Mouse (Mus musculus) lung, postnatal 0 days (tissue): ENCODE measurements around the gene Stpg4. TPM values are rescaled to one million over a fixed set of nuclear protein-coding genes. Genes with fewer than 3 reads are reported as not detected.

Source experiments
- ATAC-seq: fragments of 200-750 bp; cut with Nextera tagmentation; 2 replicates; pipeline ENCODE4 v1.8.0; 2017; ENCODE audit warnings: moderate library complexity
- DNase-seq: peaks from one replicate; pipeline ENCODE4 v3.0.0-alpha.2; 2016; ENCODE audit warnings: low spot score
- H3K27ac ChIP-seq: fragments of 300-500 bp; sonication (generic); 2 replicates; pipeline ENCODE4 v1.5.1; 2014; ENCODE audit warnings: antibody characterized with exemption, mild to moderate bottlenecking, low read length, mixed read lengths
- H3K27me3 ChIP-seq: fragments of 300-500 bp; sonication (generic); replicated peaks from 2 replicates; pipeline ENCODE4 v1.6.1; 2014; ENCODE audit warnings: low read length, mixed read lengths; ENCODE audit not compliant: insufficient read depth
- H3K36me3 ChIP-seq: fragments of 300-500 bp; sonication (generic); 2 replicates; pipeline ENCODE4 v1.6.1; 2014; ENCODE audit warnings: low read length, mixed read lengths; ENCODE audit not compliant: insufficient read depth
- H3K4me1 ChIP-seq: fragments of 300-500 bp; sonication (generic); 2 replicates; pipeline ENCODE4 v1.6.1; 2014; ENCODE audit warnings: antibody characterized with exemption, low read depth, low read length, mixed read lengths; ENCODE audit not compliant: insufficient read depth
- H3K4me2 ChIP-seq: fragments of 300-500 bp; sonication (generic); replicated peaks from 2 replicates; pipeline ENCODE4 v1.6.1; 2014; ENCODE audit warnings: low read depth, mild to moderate bottlenecking, low read length, moderate library complexity, mixed read lengths
- H3K4me3 ChIP-seq: fragments of 300-500 bp; sonication (generic); 2 replicates; pipeline ENCODE4 v1.5.1; 2014; ENCODE audit warnings: low read depth, low read length
- H3K9ac ChIP-seq: fragments of 300-500 bp; sonication (generic); replicated peaks from 2 replicates; pipeline ENCODE4 v1.6.1; 2014; ENCODE audit warnings: low read depth, mild to moderate bottlenecking
- H3K9me3 ChIP-seq: fragments of 300-500 bp; sonication (generic); 2 replicates; pipeline ENCODE4 v1.6.1; 2016; ENCODE audit warnings: low read length, mixed read lengths
- CTCF ChIP-seq: IDR thresholded peaks from 2 replicates; pipeline ENCODE4 v1.5.1; 2016; ENCODE audit warnings: antibody characterized with exemption, mild to moderate bottlenecking
- EP300 ChIP-seq: IDR thresholded peaks from 2 replicates; pipeline ENCODE4 v1.6.1; 2016; ENCODE audit warnings: antibody characterized with exemption, mild to moderate bottlenecking, control low read depth
- WGBS: fragments of 180-500 bp; shearing (Covaris S2); extraction: QIAGEN DNeasy Blood & Tissue Kit; methylation state at CpG from one replicate; pipeline ENCODE4 v1.1.7; 2014; 5-methylcytosine and 5-hydroxymethylcytosine counted together
- polyA plus RNA-seq: library from polyadenylated mRNA; unstranded; fragments of >200 nt; fragmentation: Nextera tagmentation; extraction: Ambion mirVana; gene quantifications from 2 replicates; pipeline ENCODE4 v1.2.1, GENCODE M21; 2015

Stpg4 gene
- polyA plus RNA-seq, 1 experiment from 2014 or later = not detected

- no peak for ATAC-seq
- TF ChIP-seq EP300 (no peak), CTCF (no peak)
- Histone ChIP-seq H3K4me1 (no peaks in the 10 kb centered on the region), H3K36me3 (no peaks in the 10 kb centered on the region), H3K4me2 (no peak overlapping the region), H3K4me3 (no peak overlapping the region), H3K9ac (no peak overlapping the region), H3K27ac (no peak overlapping the region), H3K9me3 (no peaks in the 10 kb centered on the region), H3K27me3 (no peaks in the 10 kb centered on the region)
- 40% methylated on average over 4 of the region's 4 CpGs for WGBS
- no peak for DNase-seq
Observed at GRCm38 (mm10) chr17:87345252-87345593, 82.3 kb downstream of the Stpg4 start.

GRCm38 (mm10) chr17:87344441-87345251, 82.9 kb downstream of the Stpg4 start:
- Histone ChIP-seq H3K4me1 (no peaks in the 10 kb centered on the region), H3K27me3 (no peaks in the 10 kb centered on the region), H3K27ac (no peak overlapping the region), H3K9me3 (no peaks in the 10 kb centered on the region), H3K4me2 (no peak overlapping the region), H3K9ac (no peak overlapping the region), H3K36me3 (no peaks in the 10 kb centered on the region), H3K4me3 (no peak overlapping the region)
- no peak for ATAC-seq
- 74% methylated on average over 18 of the region's 18 CpGs for WGBS
- no peak for DNase-seq
- TF ChIP-seq CTCF (no peak), EP300 (no peak)

DNA sequence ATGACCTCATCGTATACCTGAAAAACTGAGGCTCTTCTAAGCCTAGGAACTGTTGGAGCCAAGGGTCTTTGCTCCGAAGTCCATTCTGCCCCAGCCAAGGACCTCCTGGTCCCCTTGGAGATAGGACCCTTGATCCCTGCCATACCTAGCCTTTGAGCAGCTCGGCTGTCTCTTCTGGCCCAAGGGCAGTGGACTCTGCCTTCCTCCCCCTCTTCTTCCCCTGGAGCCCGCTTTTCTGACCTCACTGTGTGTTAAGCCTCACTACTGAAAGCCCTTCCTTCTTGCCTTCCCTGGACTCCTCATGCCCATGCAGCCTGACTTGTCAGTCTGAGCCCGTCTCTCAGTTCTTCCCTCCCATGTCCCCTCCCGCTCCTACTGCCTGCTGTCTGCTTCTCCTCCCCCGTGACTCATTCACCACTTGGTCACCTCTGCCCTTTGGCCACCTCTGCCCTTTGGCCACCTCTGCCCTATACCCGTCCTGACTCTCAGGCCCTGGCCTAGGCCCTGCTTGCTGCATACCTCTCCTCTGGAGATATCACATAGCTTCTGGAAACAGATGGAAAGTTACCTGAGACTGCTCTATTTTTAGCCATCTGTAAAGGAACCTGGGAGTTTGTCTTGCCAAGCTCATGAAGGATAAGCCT, 84.4 kb downstream of the Stpg4 start:
- no peaks in the 10 kb centered on the region for H3K4me1 ChIP-seq
- H3K9ac ChIP-seq = no peak overlapping the region
- no peaks in the 10 kb centered on the region for H3K9me3 ChIP-seq
- no peaks in the 10 kb centered on the region for H3K36me3 ChIP-seq
- 81% methylated on average over 8 of the region's 8 CpGs for WGBS
- no peak for ATAC-seq
- H3K27me3 ChIP-seq = no peaks in the 10 kb centered on the region
- no peak for TF ChIP-seq EP300
- no peak for TF ChIP-seq CTCF
- H3K4me2 ChIP-seq = no peak overlapping the region
- no peak overlapping the region for H3K4me3 ChIP-seq
- no peak for DNase-seq
- no peak overlapping the region for H3K27ac ChIP-seq

Other genes with a start within 250 kb of the Stpg4 start
- gene Mcfd2, start 161.8 kb downstream of the Stpg4 start, polyA plus RNA-seq = 132 and 145 TPM in 2 replicates
- gene Ttc7, start 144.9 kb downstream of the Stpg4 start, polyA plus RNA-seq = 14.2 and 16.4 TPM in 2 replicates
- gene Calm2, start 19.2 kb upstream of the Stpg4 start, polyA plus RNA-seq = 867 and 887 TPM in 2 replicates
- gene Epcam, start 208.2 kb upstream of the Stpg4 start, polyA plus RNA-seq = 151 and 158 TPM in 2 replicates
- 19.8 and 26.0 TPM in 2 replicates for gene Msh2, start 244.6 kb upstream of the Stpg4 start, polyA plus RNA-seq